Mouse (Mus musculus) olfactory bulb, adult 2 months (tissue): ENCODE data around the gene Scn11a.

Source experiments
- CTCF ChIP-seq: fragments of 200-500 bp; IDR thresholded peaks from 2 replicates; pipeline ENCODE4 v1.5.1; 2012; ENCODE audit warnings: low read depth, mild to moderate bottlenecking, low read length, moderate library complexity; ENCODE audit not compliant: insufficient read depth
- POLR2A ChIP-seq: fragments of 200-500 bp; IDR thresholded peaks from 2 replicates; pipeline ENCODE4 v1.6.1; 2012; ENCODE audit warnings: mild to moderate bottlenecking, low read depth, low read length, moderate library complexity; ENCODE audit not compliant: insufficient read depth

DNA sequence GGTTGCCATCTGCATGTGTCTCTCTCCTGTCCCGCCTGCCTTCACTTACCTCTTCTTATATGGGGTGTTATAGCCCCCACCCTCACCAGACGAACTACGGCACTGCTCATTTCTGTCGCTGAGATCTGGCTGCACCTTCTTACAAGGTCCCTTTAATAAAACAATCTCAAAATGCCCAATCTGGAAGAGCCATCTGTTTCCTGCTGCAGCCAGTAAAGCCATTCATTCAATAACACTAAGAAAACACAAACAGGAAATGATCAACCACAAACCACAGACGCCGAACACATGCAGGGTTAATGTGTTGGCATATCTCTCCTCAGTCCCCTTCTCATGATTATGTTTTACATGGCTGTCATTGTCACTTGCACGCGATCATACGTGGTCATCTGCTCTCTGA lies 1.5 kb downstream of the Scn11a start:
- TF ChIP-seq CTCF (no peak), POLR2A (no peak)
